Mouse (Mus musculus): Measurements from ENCODE around the gene Hacd4. TPM values are rescaled to one million over a fixed set of nuclear protein-coding genes. Genes with fewer than 3 reads are reported as not detected.

Gene Hacd4
- total and polyA plus RNA-seq, 2 experiments from 2014 or later = 5.9 to 6.6 TPM

DNA sequence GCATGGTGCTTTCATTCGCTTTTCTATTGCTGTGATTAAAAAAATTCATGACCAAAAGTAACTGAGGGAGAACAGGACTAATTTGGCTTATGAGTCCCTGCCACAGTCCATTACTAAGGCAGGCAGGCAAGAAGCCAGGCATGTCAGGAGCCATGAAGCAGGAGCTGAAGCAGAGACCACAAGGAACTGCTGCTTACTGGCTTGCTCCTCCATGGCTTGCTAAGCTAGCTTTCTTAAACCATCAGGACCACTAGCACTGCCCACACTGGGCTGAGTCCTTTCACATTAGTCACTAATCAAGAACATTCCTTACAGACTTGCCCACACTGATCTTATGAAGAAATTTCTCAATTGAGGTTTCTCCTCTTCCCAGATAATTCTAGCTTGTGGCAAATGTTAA, 23.8 kb upstream of the Hacd4 start:
- no peak for TF ChIP-seq CTCF (IDR thresholded peaks at IDR 0.05; ENCODE audit: low read depth)
- no peak for TF ChIP-seq EP300 (IDR thresholded peaks at IDR 0.05; ENCODE audit: low read depth)
- H3K4me3 ChIP-seq (ENCODE audit: low read depth, low read length) = no peak overlapping the region
- H3K4me2 ChIP-seq (ENCODE audit: low read depth, low read length) = no peak overlapping the region
- ATAC-seq (ENCODE audit: insufficient read depth, low read depth) (no peak), DNase-seq (ENCODE audit: low spot score) (no peak)
- H3K36me3 ChIP-seq (replicated peaks; ENCODE audit: control insufficient read depth, insufficient read depth, low read length) = no peaks in the 10 kb centered on the region
- H3K9ac ChIP-seq (replicated peaks; ENCODE audit: low read depth, low read length) = no peak overlapping the region
- WGBS = 82% methylated on average over 1 of the region's 1 CpGs
- no peaks in the 10 kb centered on the region for H3K4me1 ChIP-seq (ENCODE audit: control insufficient read depth, insufficient read depth)
- H3K27ac ChIP-seq (ENCODE audit: low read depth) = no peak overlapping the region
- no peaks in the 10 kb centered on the region for H3K27me3 ChIP-seq (ENCODE audit: control insufficient read depth, insufficient read depth, low read length)
- H3K9me3 ChIP-seq (replicated peaks; ENCODE audit: control insufficient read depth, low read length) = no peaks in the 10 kb centered on the region

DNA sequence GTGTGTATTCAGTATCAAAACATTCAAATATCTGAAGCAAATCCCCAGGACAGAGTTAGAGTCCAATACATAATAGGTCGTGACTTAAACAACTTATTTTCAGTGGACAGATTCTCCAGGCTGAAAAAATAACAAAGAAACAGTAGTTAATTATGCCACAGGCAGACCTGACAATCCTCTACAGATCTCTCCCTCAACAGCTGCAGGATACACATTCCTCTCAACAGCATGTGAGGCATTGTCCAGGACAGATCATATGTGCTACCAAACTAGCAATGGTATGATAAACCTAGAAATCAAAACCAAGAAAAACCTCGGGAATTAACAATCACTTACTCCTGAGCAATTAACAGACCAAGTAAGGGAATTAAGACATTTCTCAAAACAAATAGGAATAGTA, 22.6 kb upstream of the Hacd4 start:
- H3K4me2 ChIP-seq (ENCODE audit: low read depth, low read length) = no peak overlapping the region
- no peaks in the 10 kb centered on the region for H3K9me3 ChIP-seq (replicated peaks; ENCODE audit: control insufficient read depth, low read length)
- no peak for ATAC-seq (ENCODE audit: insufficient read depth, low read depth)
- H3K9ac ChIP-seq (replicated peaks; ENCODE audit: low read depth, low read length) = no peak overlapping the region
- DNase-seq (ENCODE audit: low spot score) = no peak
- no peaks in the 10 kb centered on the region for H3K36me3 ChIP-seq (replicated peaks; ENCODE audit: control insufficient read depth, insufficient read depth, low read length)
- H3K4me3 ChIP-seq (ENCODE audit: low read depth, low read length) = no peak overlapping the region
- 49% methylated on average over 2 of the region's 2 CpGs for WGBS
- no peak overlapping the region for H3K27ac ChIP-seq (ENCODE audit: low read depth)
- no peaks in the 10 kb centered on the region for H3K4me1 ChIP-seq (ENCODE audit: control insufficient read depth, insufficient read depth)
- no peaks in the 10 kb centered on the region for H3K27me3 ChIP-seq (ENCODE audit: control insufficient read depth, insufficient read depth, low read length)
- TF ChIP-seq EP300 (IDR thresholded peaks at IDR 0.05; ENCODE audit: low read depth) (no peak), CTCF (IDR thresholded peaks at IDR 0.05; ENCODE audit: low read depth) (no peak)

- ATAC-seq (ENCODE audit: insufficient read depth, low read depth) = no peak
- no peak overlapping the region for H3K9ac ChIP-seq (replicated peaks; ENCODE audit: low read depth, low read length)
- H3K9me3 ChIP-seq (replicated peaks; ENCODE audit: control insufficient read depth, low read length) = no peaks in the 10 kb centered on the region
- H3K27ac ChIP-seq (ENCODE audit: low read depth) = no peak overlapping the region
- WGBS = 64% methylated on average over 2 of the region's 2 CpGs
- TF ChIP-seq CTCF (IDR thresholded peaks at IDR 0.05; ENCODE audit: low read depth) = no peak
- no peak for TF ChIP-seq EP300 (IDR thresholded peaks at IDR 0.05; ENCODE audit: low read depth)
- no peak for DNase-seq (ENCODE audit: low spot score)
- no peaks in the 10 kb centered on the region for H3K4me1 ChIP-seq (ENCODE audit: control insufficient read depth, insufficient read depth)
- no peaks in the 10 kb centered on the region for H3K36me3 ChIP-seq (replicated peaks; ENCODE audit: control insufficient read depth, insufficient read depth, low read length)
- no peak overlapping the region for H3K4me2 ChIP-seq (ENCODE audit: low read depth, low read length)
- no peaks in the 10 kb centered on the region for H3K27me3 ChIP-seq (ENCODE audit: control insufficient read depth, insufficient read depth, low read length)
- H3K4me3 ChIP-seq (ENCODE audit: low read depth, low read length) = no peak overlapping the region
These were observed 19.9 kb upstream of the Hacd4 start for GRCm38 (mm10) chr4:88458673-88459072.

DNA sequence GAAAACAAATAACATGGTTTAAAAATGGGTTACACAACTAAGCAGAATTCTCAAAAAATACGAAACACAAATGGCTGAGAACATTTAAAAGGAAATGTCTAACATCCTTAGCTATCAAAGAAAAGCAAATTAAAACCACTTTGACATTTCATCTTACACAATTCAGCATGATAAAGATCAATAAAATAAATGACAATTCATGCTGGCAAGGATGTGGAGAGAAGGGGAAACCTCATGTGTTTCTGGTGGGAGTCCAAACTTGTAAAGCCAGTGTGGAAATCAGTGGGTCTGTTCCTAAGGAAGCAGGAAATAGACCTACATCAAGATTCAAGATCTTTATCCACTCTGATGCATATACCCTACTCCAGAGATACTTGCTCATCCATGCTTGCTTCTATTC, 19.4 kb upstream of the Hacd4 start:
- no peak for ATAC-seq (ENCODE audit: insufficient read depth, low read depth)
- 84% methylated on average over 1 of the region's 1 CpGs for WGBS
- no peaks in the 10 kb centered on the region for H3K36me3 ChIP-seq (replicated peaks; ENCODE audit: control insufficient read depth, insufficient read depth, low read length)

DNA sequence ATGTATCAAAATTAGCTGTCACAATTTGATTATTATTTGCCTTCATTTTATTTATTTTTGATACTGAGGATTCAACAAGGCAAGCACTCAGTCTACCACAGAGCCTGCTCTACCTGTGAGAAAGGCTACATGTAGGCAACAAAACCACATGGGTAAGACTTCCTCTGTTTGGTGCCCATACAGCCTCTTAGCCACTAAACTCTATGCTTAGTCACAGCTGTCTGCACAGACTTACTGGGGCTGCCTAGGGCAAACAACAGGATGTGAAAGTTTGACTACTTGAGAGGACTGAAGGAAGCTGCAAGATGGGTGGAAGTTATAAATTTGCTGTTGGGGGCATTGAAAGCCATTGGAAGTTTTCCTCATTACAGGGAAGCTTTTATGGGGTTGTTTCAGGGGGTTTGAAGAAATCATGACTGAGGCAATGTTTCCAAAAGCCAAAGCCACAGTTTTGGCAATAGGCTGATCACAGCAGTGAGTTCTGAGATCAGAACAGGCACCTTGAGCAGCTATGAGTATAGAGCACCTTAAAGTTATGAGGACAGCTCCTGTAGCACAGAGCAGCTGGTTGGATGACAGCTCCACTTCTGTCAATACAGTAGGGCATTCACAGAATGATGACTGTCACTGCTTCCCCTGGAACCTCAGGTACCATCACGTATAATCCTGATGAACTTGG, 11.5 kb upstream of the Hacd4 start:
- H3K4me3 ChIP-seq (ENCODE audit: low read depth, low read length) = no peak overlapping the region
- no peak overlapping the region for H3K4me2 ChIP-seq (ENCODE audit: low read depth, low read length)
- H3K4me1 ChIP-seq (ENCODE audit: control insufficient read depth, insufficient read depth) = peaks cover 4% of the 10 kb centered on the region; the same call in 1 of the 2 replicates
- H3K9me3 ChIP-seq (replicated peaks; ENCODE audit: control insufficient read depth, low read length) = no peaks in the 10 kb centered on the region
- H3K27me3 ChIP-seq (ENCODE audit: control insufficient read depth, insufficient read depth, low read length) = no peaks in the 10 kb centered on the region
- DNase-seq (ENCODE audit: low spot score) (no peak), ATAC-seq (ENCODE audit: insufficient read depth, low read depth) (no peak)
- no peaks in the 10 kb centered on the region for H3K36me3 ChIP-seq (replicated peaks; ENCODE audit: control insufficient read depth, insufficient read depth, low read length)
- 82% methylated on average over 1 of the region's 1 CpGs for WGBS
- TF ChIP-seq EP300 (IDR thresholded peaks at IDR 0.05; ENCODE audit: low read depth) = no peak
- no peak overlapping the region for H3K9ac ChIP-seq (replicated peaks; ENCODE audit: low read depth, low read length)
- no peak overlapping the region for H3K27ac ChIP-seq (ENCODE audit: low read depth)

More for the DNA sequence above, 19.4 kb upstream of the Hacd4 start:
- Histone ChIP-seq H3K4me3 (ENCODE audit: low read depth, low read length) (no peak overlapping the region), H3K4me1 (ENCODE audit: control insufficient read depth, insufficient read depth) (no peaks in the 10 kb centered on the region), H3K4me2 (ENCODE audit: low read depth, low read length) (no peak overlapping the region), H3K9ac (replicated peaks; ENCODE audit: low read depth, low read length) (no peak overlapping the region), H3K27ac (ENCODE audit: low read depth) (no peak overlapping the region), H3K27me3 (ENCODE audit: control insufficient read depth, insufficient read depth, low read length) (no peaks in the 10 kb centered on the region), H3K9me3 (replicated peaks; ENCODE audit: control insufficient read depth, low read length) (no peaks in the 10 kb centered on the region)
- no peak for DNase-seq (ENCODE audit: low spot score)
- no peak for TF ChIP-seq CTCF (IDR thresholded peaks at IDR 0.05; ENCODE audit: low read depth)
- no peak for TF ChIP-seq EP300 (IDR thresholded peaks at IDR 0.05; ENCODE audit: low read depth)

DNA sequence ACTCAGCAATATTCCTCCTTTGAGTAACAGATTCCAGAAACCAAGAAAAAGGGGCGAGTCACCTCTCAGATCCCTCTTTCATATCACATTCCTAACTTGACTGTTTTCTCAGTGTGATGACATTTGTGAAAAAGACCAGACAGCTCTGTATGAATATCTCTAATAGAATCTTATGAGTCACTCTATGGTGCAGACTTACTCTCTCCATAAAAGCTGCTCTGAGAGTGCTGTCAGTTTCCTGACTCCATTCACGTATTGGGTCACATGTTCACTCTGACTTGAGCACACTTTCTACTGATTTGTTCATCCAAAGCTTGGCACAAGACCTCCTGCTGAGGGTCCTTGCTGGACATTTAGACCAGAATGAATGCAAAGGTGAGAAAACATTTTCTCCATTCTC, 10.2 kb upstream of the Hacd4 start:
- no peak overlapping the region for H3K9ac ChIP-seq (replicated peaks; ENCODE audit: low read depth, low read length)
- TF ChIP-seq EP300 (IDR thresholded peaks at IDR 0.05; ENCODE audit: low read depth) (no peak), CTCF (IDR thresholded peaks at IDR 0.05; ENCODE audit: low read depth) (no peak)
- no peak overlapping the region for H3K4me3 ChIP-seq (ENCODE audit: low read depth, low read length)
- 29% methylated on average over 2 of the region's 2 CpGs for WGBS
- no peaks in the 10 kb centered on the region for H3K36me3 ChIP-seq (replicated peaks; ENCODE audit: control insufficient read depth, insufficient read depth, low read length)
- H3K4me1 ChIP-seq (ENCODE audit: control insufficient read depth, insufficient read depth) = peaks cover 4% of the 10 kb centered on the region; the same call in 1 of the 2 replicates
- H3K4me2 ChIP-seq (ENCODE audit: low read depth, low read length) = no peak overlapping the region
- no peaks in the 10 kb centered on the region for H3K27me3 ChIP-seq (ENCODE audit: control insufficient read depth, insufficient read depth, low read length)
- H3K27ac ChIP-seq (ENCODE audit: low read depth) = no peak overlapping the region
- no peak for DNase-seq (ENCODE audit: low spot score)
- no peaks in the 10 kb centered on the region for H3K9me3 ChIP-seq (replicated peaks; ENCODE audit: control insufficient read depth, low read length)
- no peak for ATAC-seq (ENCODE audit: insufficient read depth, low read depth)

All from heart, postnatal 0 days (tissue).